Mouse (Mus musculus): Measurements from ENCODE around the gene Mmachc. TPM values are rescaled to one million over a fixed set of nuclear protein-coding genes. Genes with fewer than 3 reads are reported as not detected.

Gene Mmachc
- polyA plus RNA-seq, 1 experiment from 2014 or later, result 19.4 TPM

- ATAC-seq (ENCODE audit: insufficient read depth, low FRiP score), result no peak
- 0 out of 2 replicates have a peak, but pooled peaks cover 12% of the 10 kb centered on the region for H3K36me3 ChIP-seq (ENCODE audit: control insufficient read depth, insufficient read depth, low read length)
- WGBS, result 72% methylated on average over 1 of the region's 1 CpGs
- no peak overlapping the region for H3K4me3 ChIP-seq (replicated peaks; ENCODE audit: low read length)
- no peaks in the 10 kb centered on the region for H3K27me3 ChIP-seq (ENCODE audit: control insufficient read depth, insufficient read depth, low read length)
- H3K4me1 ChIP-seq (ENCODE audit: control insufficient read depth, insufficient read depth, low read length), result no peaks in the 10 kb centered on the region
- no peak overlapping the region for H3K27ac ChIP-seq (ENCODE audit: low read length)
- no peak overlapping the region for H3K4me2 ChIP-seq (ENCODE audit: low read depth, low read length)
- H3K9me3 ChIP-seq (replicated peaks; ENCODE audit: control insufficient read depth, low read length), result no peaks in the 10 kb centered on the region
- no peak overlapping the region for H3K9ac ChIP-seq (ENCODE audit: low read length)
Observed at GRCm38 (mm10) chr4:116700964-116701363, 7.2 kb downstream of the Mmachc start.

GRCm38 (mm10) chr4:116698693-116699342 lies 9.4 kb downstream of the Mmachc start:
- no peak overlapping the region for H3K9ac ChIP-seq (ENCODE audit: low read length)
- H3K4me2 ChIP-seq (ENCODE audit: low read depth, low read length), result no peak overlapping the region
- H3K4me1 ChIP-seq (ENCODE audit: control insufficient read depth, insufficient read depth, low read length), result no peaks in the 10 kb centered on the region
- no peak overlapping the region for H3K4me3 ChIP-seq (replicated peaks; ENCODE audit: low read length)
- H3K27me3 ChIP-seq (ENCODE audit: control insufficient read depth, insufficient read depth, low read length), result no peaks in the 10 kb centered on the region
- no peaks in the 10 kb centered on the region for H3K9me3 ChIP-seq (replicated peaks; ENCODE audit: control insufficient read depth, low read length)
- 0 out of 2 replicates have a peak, but pooled peaks cover 20% of the 10 kb centered on the region for H3K36me3 ChIP-seq (ENCODE audit: control insufficient read depth, insufficient read depth, low read length)
- WGBS, result 65% methylated on average over 2 of the region's 2 CpGs
- ATAC-seq (ENCODE audit: insufficient read depth, low FRiP score), result no peak
- H3K27ac ChIP-seq (ENCODE audit: low read length), result no peak overlapping the region

- Histone ChIP-seq H3K9me3 (replicated peaks; ENCODE audit: control insufficient read depth, low read length) (no peaks in the 10 kb centered on the region), H3K27me3 (ENCODE audit: control insufficient read depth, insufficient read depth, low read length) (no peaks in the 10 kb centered on the region), H3K27ac (ENCODE audit: low read length) (no peak overlapping the region), H3K9ac (ENCODE audit: low read length) (no peak overlapping the region), H3K4me2 (ENCODE audit: low read depth, low read length) (no peak overlapping the region), H3K36me3 (ENCODE audit: control insufficient read depth, insufficient read depth, low read length) (peaks cover 32% of the 10 kb centered on the region), H3K4me1 (ENCODE audit: control insufficient read depth, insufficient read depth, low read length) (peaks cover 3% of the 10 kb centered on the region; the same call in 1 of the 2 replicates), H3K4me3 (replicated peaks; ENCODE audit: low read length) (no peak overlapping the region)
- no peak for ATAC-seq (ENCODE audit: insufficient read depth, low FRiP score)
- 76% methylated on average over 2 of the region's 2 CpGs for whole genome bisulfite sequencing
Observed at GRCm38 (mm10) chr4:116693785-116694184, 14.4 kb downstream of the Mmachc start.

GRCm38 (mm10) chr4:116692146-116692545 lies 16.1 kb downstream of the Mmachc start:
- Histone ChIP-seq H3K36me3 (ENCODE audit: control insufficient read depth, insufficient read depth, low read length) (peaks cover 27% of the 10 kb centered on the region), H3K4me3 (replicated peaks; ENCODE audit: low read length) (no peak overlapping the region), H3K27ac (ENCODE audit: low read length) (no peak overlapping the region), H3K9ac (ENCODE audit: low read length) (no peak overlapping the region), H3K4me1 (ENCODE audit: control insufficient read depth, insufficient read depth, low read length) (peaks cover 10% of the 10 kb centered on the region), H3K27me3 (ENCODE audit: control insufficient read depth, insufficient read depth, low read length) (no peaks in the 10 kb centered on the region), H3K9me3 (replicated peaks; ENCODE audit: control insufficient read depth, low read length) (no peaks in the 10 kb centered on the region), H3K4me2 (ENCODE audit: low read depth, low read length) (no peak overlapping the region)
- ATAC-seq (ENCODE audit: insufficient read depth, low FRiP score), result no peak
- 80% methylated on average over 2 of the region's 2 CpGs for WGBS

GRCm38 (mm10) chr4:116689309-116689876 lies 18.8 kb downstream of the Mmachc start:
- Histone ChIP-seq H3K36me3 (ENCODE audit: control insufficient read depth, insufficient read depth, low read length) (peaks cover 20% of the 10 kb centered on the region), H3K27me3 (ENCODE audit: control insufficient read depth, insufficient read depth, low read length) (no peaks in the 10 kb centered on the region), H3K4me1 (ENCODE audit: control insufficient read depth, insufficient read depth, low read length) (peaks cover 21% of the 10 kb centered on the region), H3K9me3 (replicated peaks; ENCODE audit: control insufficient read depth, low read length) (no peaks in the 10 kb centered on the region), H3K4me2 (ENCODE audit: low read depth, low read length) (no peak overlapping the region), H3K27ac (ENCODE audit: low read length) (no peak overlapping the region), H3K4me3 (replicated peaks; ENCODE audit: low read length) (no peak overlapping the region), H3K9ac (ENCODE audit: low read length) (no peak overlapping the region)
- WGBS, result 74% methylated on average over 4 of the region's 4 CpGs
- no peak for ATAC-seq (ENCODE audit: insufficient read depth, low FRiP score)

GRCm38 (mm10) chr4:116687041-116687440 lies 21.2 kb downstream of the Mmachc start:
- WGBS, result 34% methylated on average over 1 of the region's 1 CpGs
- Histone ChIP-seq H3K36me3 (ENCODE audit: control insufficient read depth, insufficient read depth, low read length) (peaks cover 12% of the 10 kb centered on the region), H3K4me2 (ENCODE audit: low read depth, low read length) (peak overlapping the region; percentile 86), H3K27ac (ENCODE audit: low read length) (no peak overlapping the region), H3K27me3 (ENCODE audit: control insufficient read depth, insufficient read depth, low read length) (no peaks in the 10 kb centered on the region), H3K9ac (ENCODE audit: low read length) (peak overlapping the region; percentile 55; the same call in 1 of the 2 replicates), H3K9me3 (replicated peaks; ENCODE audit: control insufficient read depth, low read length) (no peaks in the 10 kb centered on the region), H3K4me3 (replicated peaks; ENCODE audit: low read length) (peak overlapping the region; percentile 83), H3K4me1 (ENCODE audit: control insufficient read depth, insufficient read depth, low read length) (peaks cover 21% of the 10 kb centered on the region)
- ATAC-seq (ENCODE audit: insufficient read depth, low FRiP score), result no peak

- Histone ChIP-seq H3K4me2 (ENCODE audit: low read depth, low read length) (peak within 1 kb of the TSS; percentile 86), H3K27me3 (ENCODE audit: control insufficient read depth, insufficient read depth, low read length) (no peaks in the 10 kb centered on the region), H3K9me3 (replicated peaks; ENCODE audit: control insufficient read depth, low read length) (no peaks in the 10 kb centered on the region), H3K36me3 (ENCODE audit: control insufficient read depth, insufficient read depth, low read length) (no peaks in the 10 kb centered on the region), H3K4me1 (ENCODE audit: control insufficient read depth, insufficient read depth, low read length) (peaks cover 18% of the 10 kb centered on the region), H3K9ac (ENCODE audit: low read length) (peak within 1 kb of the TSS; percentile 85), H3K27ac (ENCODE audit: low read length) (peak within 1 kb of the TSS; percentile 98), H3K4me3 (replicated peaks; ENCODE audit: low read length) (peak within 1 kb of the TSS; percentile 83)
- ATAC-seq (ENCODE audit: insufficient read depth, low FRiP score), result peak; percentile 97
- WGBS, result under 1% methylated on average over 56 of the region's 56 CpGs
Observed at GRCm38 (mm10) chr4:116685402-116686061, 22.7 kb downstream of the Mmachc start, which contains the start of gene Prdx1. Prdx1 (plus strand) TSS chr4:116685544.

- no peak for ATAC-seq (ENCODE audit: insufficient read depth, low FRiP score)
- Histone ChIP-seq H3K27ac (ENCODE audit: low read length) (peak overlapping the region; percentile 98; the same call in 1 of the 2 replicates), H3K27me3 (ENCODE audit: control insufficient read depth, insufficient read depth, low read length) (no peaks in the 10 kb centered on the region), H3K9me3 (replicated peaks; ENCODE audit: control insufficient read depth, low read length) (no peaks in the 10 kb centered on the region), H3K4me1 (ENCODE audit: control insufficient read depth, insufficient read depth, low read length) (peaks cover 18% of the 10 kb centered on the region), H3K9ac (ENCODE audit: low read length) (peak overlapping the region; percentile 85), H3K36me3 (ENCODE audit: control insufficient read depth, insufficient read depth, low read length) (no peaks in the 10 kb centered on the region), H3K4me3 (replicated peaks; ENCODE audit: low read length) (peak overlapping the region; percentile 83; the same call in 1 of the 2 replicates), H3K4me2 (ENCODE audit: low read depth, low read length) (peak overlapping the region; percentile 86)
- 74% methylated on average over 2 of the region's 2 CpGs for WGBS
Observed at GRCm38 (mm10) chr4:116684665-116685064, 23.5 kb downstream of the Mmachc start.

- H3K36me3 ChIP-seq (ENCODE audit: control insufficient read depth, insufficient read depth, low read length), result no peaks in the 10 kb centered on the region
- ATAC-seq (ENCODE audit: insufficient read depth, low FRiP score), result no peak
- H3K4me2 ChIP-seq (ENCODE audit: low read depth, low read length), result no peak overlapping the region
- no peak overlapping the region for H3K4me3 ChIP-seq (replicated peaks; ENCODE audit: low read length)
- WGBS, result 78% methylated on average over 4 of the region's 4 CpGs
- no peaks in the 10 kb centered on the region for H3K27me3 ChIP-seq (ENCODE audit: control insufficient read depth, insufficient read depth, low read length)
- no peaks in the 10 kb centered on the region for H3K9me3 ChIP-seq (replicated peaks; ENCODE audit: control insufficient read depth, low read length)
- no peak overlapping the region for H3K9ac ChIP-seq (ENCODE audit: low read length)
- H3K27ac ChIP-seq (ENCODE audit: low read length), result no peak overlapping the region
- peaks cover 18% of the 10 kb centered on the region for H3K4me1 ChIP-seq (ENCODE audit: control insufficient read depth, insufficient read depth, low read length)
Observed at GRCm38 (mm10) chr4:116683957-116684356, 24.2 kb downstream of the Mmachc start.
